Mouse (Mus musculus) CH12.LX (cell line): ENCODE measurements around the gene Hmcn1.

Experiments used
- CHD1 ChIP-seq: IDR thresholded peaks from 2 replicates; pipeline ENCODE4 v1.6.1; 2012; ENCODE audit warnings: low read depth, low read length, improper control_type of control experiment, inconsistent platforms
- ELF1 ChIP-seq: IDR thresholded peaks from 2 replicates; pipeline ENCODE4 v1.6.1; 2014; ENCODE audit warnings: low read depth, mild to moderate bottlenecking, inconsistent platforms, low read length, improper control_type of control experiment
- EP300 ChIP-seq: IDR thresholded peaks from 2 replicates; pipeline ENCODE4 v1.6.1; 2011; ENCODE audit warnings: low read length, improper control_type of control experiment
- MAZ ChIP-seq: IDR thresholded peaks from 2 replicates; pipeline ENCODE4 v1.6.1; 2012; ENCODE audit warnings: low read depth, mild to moderate bottlenecking, inconsistent platforms, low read length, improper control_type of control experiment, moderate library complexity
- POLR2A ChIP-seq: IDR thresholded peaks from 2 replicates; pipeline ENCODE4 v1.6.1; 2011; ENCODE audit warnings: low read depth, mild to moderate bottlenecking, improper control_type of control experiment, low read length
- POLR2AphosphoS2 ChIP-seq: IDR thresholded peaks from 2 replicates; pipeline ENCODE4 v1.6.1; 2011; ENCODE audit warnings: low read depth, low read length, improper control_type of control experiment
- TCF12 ChIP-seq: IDR thresholded peaks from 2 replicates; pipeline ENCODE4 v1.6.1; 2014; ENCODE audit warnings: low read depth, mild to moderate bottlenecking, inconsistent platforms, low read length, improper control_type of control experiment
- USF1 ChIP-seq: IDR thresholded peaks from 2 replicates; pipeline ENCODE4 v1.6.1; 2014; ENCODE audit warnings: low read depth, mild to moderate bottlenecking, inconsistent platforms, low read length, improper control_type of control experiment

DNA sequence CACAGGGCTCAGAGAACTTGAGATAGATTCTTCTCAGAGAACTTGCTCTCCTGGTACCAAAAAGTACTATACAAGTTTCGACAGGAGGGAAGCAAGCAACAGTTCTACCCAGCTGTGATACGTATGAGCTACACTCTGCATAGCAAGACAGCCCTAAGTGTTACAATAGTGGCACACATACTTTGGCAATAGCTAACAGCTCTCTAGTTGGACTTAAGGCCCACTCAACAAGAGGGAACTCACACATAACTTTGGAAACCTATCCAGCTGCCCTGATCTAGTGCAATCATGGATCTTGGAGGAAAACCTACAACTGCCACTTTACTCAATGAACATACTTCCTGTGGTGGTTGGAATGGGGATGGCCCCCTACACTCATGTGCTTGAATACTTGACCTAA is 480.2 kb downstream of the Hmcn1 start:
- no peak for TF ChIP-seq POLR2A
- TF ChIP-seq CHD1, result no peak
- no peak for TF ChIP-seq POLR2AphosphoS2
- TF ChIP-seq MAZ, result no peak
- no peak for TF ChIP-seq EP300
- TF ChIP-seq ELF1, result no peak
- TF ChIP-seq TCF12, result no peak
- no peak for TF ChIP-seq USF1
